Mouse (Mus musculus): Measurements from ENCODE around the gene Fgf15.

- TF ChIP-seq POLR2A (IDR thresholded peaks at IDR 0.05; ENCODE audit: insufficient read length, low read depth) (no peak), MAX (IDR thresholded peaks at IDR 0.05; ENCODE audit: low read depth) (no peak), TCF12 (IDR thresholded peaks at IDR 0.05; ENCODE audit: insufficient read depth, poor library complexity, severe bottlenecking) (no peak), POLR2AphosphoS2 (IDR thresholded peaks at IDR 0.05; ENCODE audit: insufficient read length, low read depth) (no peak), MYOD1 (IDR thresholded peaks at IDR 0.05; ENCODE audit: control insufficient read depth in 1 of 3, insufficient read length in 2 of 3, low read depth in 2 of 3) (no peak)
Observed at GRCm38 (mm10) chr7:144912897-144913296, 16.6 kb downstream of the Fgf15 start.
